Mouse (Mus musculus): Measurements from ENCODE around the gene Pmm1.

Pmm1 gene

GRCm38 (mm10) chr15:81957598-81957997 lies 3.1 kb downstream of the Pmm1 start:
- DNase-seq (ENCODE audit: extremely low read depth, insufficient read length, low spot score), result no peak

GRCm38 (mm10) chr15:81956457-81956856 lies 4.3 kb downstream of the Pmm1 start:
- DNase-seq (ENCODE audit: extremely low read depth, insufficient read length, low spot score), result no peak

GRCm38 (mm10) chr15:81955414-81955813 lies 5.3 kb downstream of the Pmm1 start:
- no peak for DNase-seq (ENCODE audit: extremely low read depth, insufficient read length, low spot score)

- DNase-seq (ENCODE audit: extremely low read depth, insufficient read length, low spot score), result no peak
Measured at GRCm38 (mm10) chr15:81954716-81955115, 6.0 kb downstream of the Pmm1 start.

- no peak for DNase-seq (ENCODE audit: extremely low read depth, insufficient read length, low spot score)
Measured at GRCm38 (mm10) chr15:81954151-81954583, 6.6 kb downstream of the Pmm1 start.

GRCm38 (mm10) chr15:81952310-81952709 lies 8.4 kb downstream of the Pmm1 start:
- DNase-seq (ENCODE audit: extremely low read depth, insufficient read length, low spot score), result no peak

GRCm38 (mm10) chr15:81951159-81951558 lies 9.6 kb downstream of the Pmm1 start:
- no peak for DNase-seq (ENCODE audit: extremely low read depth, insufficient read length, low spot score)

- DNase-seq (ENCODE audit: extremely low read depth, insufficient read length, low spot score), result no peak
Measured at GRCm38 (mm10) chr15:81950716-81951115, 10.0 kb downstream of the Pmm1 start.

GRCm38 (mm10) chr15:81949476-81950131 lies 11.1 kb downstream of the Pmm1 start:
- DNase-seq (ENCODE audit: extremely low read depth, insufficient read length, low spot score), result no peak

- DNase-seq (ENCODE audit: extremely low read depth, insufficient read length, low spot score), result no peak
Measured at GRCm38 (mm10) chr15:81949076-81949475, 11.7 kb downstream of the Pmm1 start.

- DNase-seq (ENCODE audit: extremely low read depth, insufficient read length, low spot score), result no peak
Measured at GRCm38 (mm10) chr15:81943176-81943749, 17.5 kb downstream of the Pmm1 start.

- DNase-seq (ENCODE audit: extremely low read depth, insufficient read length, low spot score), result no peak
Measured at GRCm38 (mm10) chr15:81941010-81941409, 19.7 kb downstream of the Pmm1 start.

GRCm38 (mm10) chr15:81940219-81940618 lies 20.5 kb downstream of the Pmm1 start:
- no peak for DNase-seq (ENCODE audit: extremely low read depth, insufficient read length, low spot score)

- no peak for DNase-seq (ENCODE audit: extremely low read depth, insufficient read length, low spot score)
Measured at GRCm38 (mm10) chr15:81939774-81940173, 21.0 kb downstream of the Pmm1 start.

- DNase-seq (ENCODE audit: extremely low read depth, insufficient read length, low spot score), result no peak
Measured at GRCm38 (mm10) chr15:81939157-81939715, 21.5 kb downstream of the Pmm1 start.

GRCm38 (mm10) chr15:81938246-81938645 lies 22.5 kb downstream of the Pmm1 start:
- no peak for DNase-seq (ENCODE audit: extremely low read depth, insufficient read length, low spot score)

GRCm38 (mm10) chr15:81937098-81937972 lies 23.4 kb downstream of the Pmm1 start:
- no peak for DNase-seq (ENCODE audit: extremely low read depth, insufficient read length, low spot score)

GRCm38 (mm10) chr15:81936679-81937078 lies 24.1 kb downstream of the Pmm1 start, which contains the start of gene Csdc2:
Gene Csdc2 (plus strand): TSS chr15:81936759.
- DNase-seq (ENCODE audit: extremely low read depth, insufficient read length, low spot score), result no peak

- DNase-seq (ENCODE audit: extremely low read depth, insufficient read length, low spot score), result no peak
Measured at GRCm38 (mm10) chr15:81935869-81936637, 24.7 kb downstream of the Pmm1 start.

GRCm38 (mm10) chr15:81933986-81934385 lies 26.7 kb downstream of the Pmm1 start:
- no peak for DNase-seq (ENCODE audit: extremely low read depth, insufficient read length, low spot score)

Measured in 3134 (cell line).